8 mouse cellular contexts compared by ENCODE assay signal in the genomic region with DNA sequence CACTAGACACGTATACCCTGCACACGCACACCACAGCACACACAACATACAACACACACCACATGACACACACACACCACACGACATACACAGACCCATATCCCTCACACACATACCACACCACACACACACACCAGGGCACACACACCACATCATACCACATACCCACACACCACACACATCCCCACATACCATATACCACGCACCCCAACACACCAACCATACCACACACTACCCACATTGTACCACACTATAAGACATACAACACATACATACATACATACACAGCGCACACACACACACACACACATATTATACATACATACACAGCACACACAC.
A peak's percentile ranks its signal among the peaks of the same experiment; 100 is the strongest.
DNase-seq lines count a peak whose midpoint lies in the region; ATAC-seq and TF ChIP-seq lines count a peak whose summit lies in the region.
"Had no signal": no experiment of that assay in that cellular context is flagged by ENCODE, and none has a peak within 500 bp of the region (broad histone marks: within the 10 kb centered on the region; RNA-seq: fewer than 3 reads in every experiment).

No protein-coding gene starts in this region.

- H3K27me3 ChIP-seq in kidney, postnatal 0 days (ENCODE audit: insufficient read depth, low read length), result no peaks in the 10 kb centered on the region
- H3K27me3 ChIP-seq in G1E (ENCODE audit: insufficient read depth, low read length), result no peaks in the 10 kb centered on the region; the same call in 1 of the 2 replicates
- no peaks in the 10 kb centered on the region for H3K27me3 ChIP-seq in embryonic facial prominence, embryonic 12.5 days
- no peaks in the 10 kb centered on the region for H3K27me3 ChIP-seq in liver, embryonic 12.5 days (replicated peaks)

- peak; percentile 30; the same call in 1 of the 2 replicates for ATAC-seq in kidney, postnatal 0 days (replicated peaks; ENCODE audit: low FRiP score, low read depth)
- no peak for ATAC-seq in G1E (ENCODE audit: extremely low read depth, insufficient number of reproducible peaks, low FRiP score, poor library complexity, severe bottlenecking)
- 0 out of 2 replicates have a peak, but pooled peaks have one; percentile 38 for ATAC-seq in embryonic facial prominence, embryonic 12.5 days (ENCODE audit: insufficient number of reproducible peaks, insufficient read depth, low FRiP score, low TSS enrichment)
- peak; percentile 48 for ATAC-seq in liver, embryonic 12.5 days

- TF ChIP-seq CTCF in kidney, postnatal 0 days (IDR thresholded peaks at IDR 0.05; ENCODE audit: low read depth), result no peak
- TF ChIP-seq CTCF in G1E (IDR thresholded peaks at IDR 0.05; ENCODE audit: low read depth, low read length), result no peak

- H3K36me3 ChIP-seq in kidney, postnatal 0 days (ENCODE audit: insufficient read depth, low read length), result no peaks in the 10 kb centered on the region
- H3K36me3 ChIP-seq in G1E (replicated peaks), result no peaks in the 10 kb centered on the region
- H3K36me3 ChIP-seq in embryonic facial prominence, embryonic 12.5 days, result no peaks in the 10 kb centered on the region
- H3K36me3 ChIP-seq in liver, embryonic 12.5 days, result no peaks in the 10 kb centered on the region

- peak overlapping the region; percentile 44; the same call in 1 of the 2 replicates for H3K27ac ChIP-seq in kidney, postnatal 0 days
- H3K27ac ChIP-seq in embryonic facial prominence, embryonic 12.5 days, result no peak overlapping the region; the same call in 1 of the 2 replicates
- no peak overlapping the region for H3K27ac ChIP-seq in liver, embryonic 12.5 days

- H3K9me3 ChIP-seq in kidney, postnatal 0 days (replicated peaks; ENCODE audit: low read length), result no peaks in the 10 kb centered on the region
- H3K9me3 ChIP-seq in G1E (replicated peaks), result no peaks in the 10 kb centered on the region
- H3K9me3 ChIP-seq in embryonic facial prominence, embryonic 12.5 days, result no peaks in the 10 kb centered on the region
- H3K9me3 ChIP-seq in liver, embryonic 12.5 days (replicated peaks), result no peaks in the 10 kb centered on the region

- H3K4me2 ChIP-seq in kidney, postnatal 0 days (ENCODE audit: low read length), result no peak overlapping the region
- H3K4me2 ChIP-seq in embryonic facial prominence, embryonic 12.5 days (replicated peaks), result no peak overlapping the region
- no peak overlapping the region for H3K4me2 ChIP-seq in liver, embryonic 12.5 days

- DNase-seq in kidney, postnatal 0 days (ENCODE audit: low spot score), result no peak
- no peak for DNase-seq in kidney, adult 11 months
- DNase-seq in G1E (ENCODE audit: low spot score), result no peak
- DNase-seq in frontal cortex, postnatal 14 days (ENCODE audit: low spot score in 2 of 2), result no peak
- no peak for DNase-seq in right cerebral cortex, postnatal 4 days
- DNase-seq: left cerebral cortex, postnatal 4 days had no signal

- WGBS in kidney, postnatal 0 days, result 80% methylated on average over 5 of the region's 5 CpGs
- 91% methylated on average over 5 of the region's 5 CpGs for WGBS in embryonic facial prominence, embryonic 12.5 days
- 80% methylated on average over 5 of the region's 5 CpGs for WGBS in liver, embryonic 12.5 days (ENCODE audit: insufficient replicate concordance)

- 0 out of 2 replicates have a peak, but pooled peaks cover 8% of the 10 kb centered on the region for H3K4me1 ChIP-seq in kidney, postnatal 0 days (replicated peaks; ENCODE audit: insufficient read depth, low read length)
- peaks cover 67% of the 10 kb centered on the region for H3K4me1 ChIP-seq in G1E (ENCODE audit: insufficient read depth, low read depth, low read length)
- H3K4me1 ChIP-seq in embryonic facial prominence, embryonic 12.5 days, result 0 out of 2 replicates have a peak, but pooled peaks cover 5% of the 10 kb centered on the region
- peaks cover 26% of the 10 kb centered on the region for H3K4me1 ChIP-seq in liver, embryonic 12.5 days

- no peak overlapping the region for H3K9ac ChIP-seq in kidney, postnatal 0 days (ENCODE audit: low read depth, low read length)
- no peak overlapping the region for H3K9ac ChIP-seq in embryonic facial prominence, embryonic 12.5 days
- no peak overlapping the region for H3K9ac ChIP-seq in liver, embryonic 12.5 days

- no peak overlapping the region for H3K4me3 ChIP-seq in kidney, postnatal 0 days (replicated peaks; ENCODE audit: low read depth, low read length)
- peak overlapping the region; percentile 70 for H3K4me3 ChIP-seq in G1E (ENCODE audit: low read depth, low read length)
- H3K4me3 ChIP-seq in embryonic facial prominence, embryonic 12.5 days, result no peak overlapping the region
- H3K4me3 ChIP-seq in liver, embryonic 12.5 days, result no peak overlapping the region
